1 mouse cellular context compared by ENCODE assay signal in genomic region chr4:25009328-25009727, GRCm38 (mm10). TPM values are rescaled to one million over a fixed set of nuclear protein-coding genes. Genes with fewer than 3 reads are reported as not detected.
"Had no signal": no experiment of that assay in that cellular context is flagged by ENCODE, and none has a peak within 500 bp of the region (broad histone marks: within the 10 kb centered on the region; RNA-seq: fewer than 3 reads in every experiment).

No protein-coding gene starts in this region.

RNA-seq across cellular contexts. Expression of gene Gpr63, which starts 43.1 kb away (rescaled TPM):
- total RNA-seq: neutrophil, adult 5-6 weeks had no signal
